Mouse (Mus musculus): ENCODE data around the gene Rptor. TPM values are rescaled to one million over a fixed set of nuclear protein-coding genes. Genes with fewer than 3 reads are reported as not detected.

Rptor gene
- polyA plus RNA-seq, 1 experiment from 2014 or later, result 13.2 TPM

- DNase-seq (ENCODE audit: low spot score), result no peak
- Histone ChIP-seq H3K9ac (ENCODE audit: low read depth, low read length) (no peak overlapping the region), H3K36me3 (ENCODE audit: control insufficient read depth, insufficient read depth, low read length) (no peaks in the 10 kb centered on the region; the same call in 1 of the 2 replicates), H3K27ac (ENCODE audit: low read depth, low read length) (no peak overlapping the region), H3K4me3 (ENCODE audit: low read depth, low read length) (no peak overlapping the region), H3K4me2 (no peak overlapping the region), H3K9me3 (ENCODE audit: control insufficient read depth, low read length) (no peaks in the 10 kb centered on the region), H3K27me3 (replicated peaks; ENCODE audit: control insufficient read depth, insufficient read depth, low read length) (no peaks in the 10 kb centered on the region), H3K4me1 (replicated peaks; ENCODE audit: control insufficient read depth, insufficient read depth, low read length) (no peaks in the 10 kb centered on the region; the same call in 1 of the 2 replicates)
- WGBS, result 87% methylated on average over 9 of the region's 9 CpGs
- ATAC-seq (replicated peaks; ENCODE audit: low FRiP score), result no peak
Observed at GRCm38 (mm10) chr11:119762911-119763310, 160.2 kb downstream of the Rptor start.

- DNase-seq (ENCODE audit: low spot score) (no peak), ATAC-seq (replicated peaks; ENCODE audit: low FRiP score) (no peak)
- Histone ChIP-seq H3K9ac (ENCODE audit: low read depth, low read length) (no peak overlapping the region), H3K27ac (ENCODE audit: low read depth, low read length) (no peak overlapping the region), H3K4me3 (ENCODE audit: low read depth, low read length) (no peak overlapping the region), H3K36me3 (ENCODE audit: control insufficient read depth, insufficient read depth, low read length) (no peaks in the 10 kb centered on the region), H3K27me3 (replicated peaks; ENCODE audit: control insufficient read depth, insufficient read depth, low read length) (no peaks in the 10 kb centered on the region), H3K9me3 (ENCODE audit: control insufficient read depth, low read length) (no peaks in the 10 kb centered on the region), H3K4me1 (replicated peaks; ENCODE audit: control insufficient read depth, insufficient read depth, low read length) (peaks cover 7% of the 10 kb centered on the region), H3K4me2 (no peak overlapping the region)
- WGBS, result 91% methylated on average over 6 of the region's 6 CpGs
Observed at GRCm38 (mm10) chr11:119766023-119766422, 163.3 kb downstream of the Rptor start.

GRCm38 (mm10) chr11:119766782-119767459 is 164.2 kb downstream of the Rptor start:
- no peaks in the 10 kb centered on the region for H3K27me3 ChIP-seq (replicated peaks; ENCODE audit: control insufficient read depth, insufficient read depth, low read length)
- H3K4me1 ChIP-seq (replicated peaks; ENCODE audit: control insufficient read depth, insufficient read depth, low read length), result peaks cover 11% of the 10 kb centered on the region
- 88% methylated on average over 5 of the region's 5 CpGs for WGBS
- H3K4me2 ChIP-seq, result no peak overlapping the region
- no peak overlapping the region for H3K4me3 ChIP-seq (ENCODE audit: low read depth, low read length)
- no peak overlapping the region for H3K27ac ChIP-seq (ENCODE audit: low read depth, low read length)
- no peaks in the 10 kb centered on the region for H3K9me3 ChIP-seq (ENCODE audit: control insufficient read depth, low read length)
- no peak overlapping the region for H3K9ac ChIP-seq (ENCODE audit: low read depth, low read length)
- DNase-seq (ENCODE audit: low spot score) (no peak), ATAC-seq (replicated peaks; ENCODE audit: low FRiP score) (no peak)
- H3K36me3 ChIP-seq (ENCODE audit: control insufficient read depth, insufficient read depth, low read length), result no peaks in the 10 kb centered on the region; the same call in 1 of the 2 replicates

- H3K4me1 ChIP-seq (replicated peaks; ENCODE audit: control insufficient read depth, insufficient read depth, low read length), result peaks cover 11% of the 10 kb centered on the region
- no peaks in the 10 kb centered on the region for H3K27me3 ChIP-seq (replicated peaks; ENCODE audit: control insufficient read depth, insufficient read depth, low read length)
- H3K9me3 ChIP-seq (ENCODE audit: control insufficient read depth, low read length), result no peaks in the 10 kb centered on the region
- no peaks in the 10 kb centered on the region; the same call in 1 of the 2 replicates for H3K36me3 ChIP-seq (ENCODE audit: control insufficient read depth, insufficient read depth, low read length)
- WGBS, result 76% methylated on average over 6 of the region's 6 CpGs
- no peak overlapping the region for H3K27ac ChIP-seq (ENCODE audit: low read depth, low read length)
- H3K9ac ChIP-seq (ENCODE audit: low read depth, low read length), result no peak overlapping the region
- DNase-seq (ENCODE audit: low spot score) (no peak), ATAC-seq (replicated peaks; ENCODE audit: low FRiP score) (no peak)
- no peak overlapping the region for H3K4me2 ChIP-seq
- H3K4me3 ChIP-seq (ENCODE audit: low read depth, low read length), result no peak overlapping the region
Observed at GRCm38 (mm10) chr11:119767525-119767924, 164.8 kb downstream of the Rptor start.

- 94% methylated on average over 4 of the region's 4 CpGs for WGBS
- Histone ChIP-seq H3K9ac (ENCODE audit: low read depth, low read length) (no peak overlapping the region), H3K4me2 (no peak overlapping the region), H3K4me3 (ENCODE audit: low read depth, low read length) (no peak overlapping the region), H3K36me3 (ENCODE audit: control insufficient read depth, insufficient read depth, low read length) (no peaks in the 10 kb centered on the region; the same call in 1 of the 2 replicates), H3K9me3 (ENCODE audit: control insufficient read depth, low read length) (no peaks in the 10 kb centered on the region), H3K27me3 (replicated peaks; ENCODE audit: control insufficient read depth, insufficient read depth, low read length) (no peaks in the 10 kb centered on the region), H3K27ac (ENCODE audit: low read depth, low read length) (no peak overlapping the region), H3K4me1 (replicated peaks; ENCODE audit: control insufficient read depth, insufficient read depth, low read length) (peaks cover 11% of the 10 kb centered on the region)
- ATAC-seq (replicated peaks; ENCODE audit: low FRiP score) (no peak), DNase-seq (ENCODE audit: low spot score) (no peak)
Observed at GRCm38 (mm10) chr11:119768511-119768910, 165.8 kb downstream of the Rptor start.

- H3K4me3 ChIP-seq (ENCODE audit: low read depth, low read length), result no peak overlapping the region
- no peak overlapping the region for H3K4me2 ChIP-seq
- ATAC-seq (replicated peaks; ENCODE audit: low FRiP score) (no peak), DNase-seq (ENCODE audit: low spot score) (no peak)
- peaks cover 11% of the 10 kb centered on the region for H3K4me1 ChIP-seq (replicated peaks; ENCODE audit: control insufficient read depth, insufficient read depth, low read length)
- 82% methylated on average over 4 of the region's 4 CpGs for whole genome bisulfite sequencing
- no peak overlapping the region for H3K27ac ChIP-seq (ENCODE audit: low read depth, low read length)
- no peaks in the 10 kb centered on the region for H3K27me3 ChIP-seq (replicated peaks; ENCODE audit: control insufficient read depth, insufficient read depth, low read length)
- H3K36me3 ChIP-seq (ENCODE audit: control insufficient read depth, insufficient read depth, low read length), result no peaks in the 10 kb centered on the region; the same call in 1 of the 2 replicates
- H3K9me3 ChIP-seq (ENCODE audit: control insufficient read depth, low read length), result no peaks in the 10 kb centered on the region
- no peak overlapping the region for H3K9ac ChIP-seq (ENCODE audit: low read depth, low read length)
Observed at GRCm38 (mm10) chr11:119769666-119770065, 167.0 kb downstream of the Rptor start.

GRCm38 (mm10) chr11:119770985-119771384 is 168.3 kb downstream of the Rptor start:
- H3K27me3 ChIP-seq (replicated peaks; ENCODE audit: control insufficient read depth, insufficient read depth, low read length), result no peaks in the 10 kb centered on the region
- H3K4me3 ChIP-seq (ENCODE audit: low read depth, low read length), result no peak overlapping the region
- peaks cover 6% of the 10 kb centered on the region for H3K9me3 ChIP-seq (ENCODE audit: control insufficient read depth, low read length)
- no peak for DNase-seq (ENCODE audit: low spot score)
- H3K4me1 ChIP-seq (replicated peaks; ENCODE audit: control insufficient read depth, insufficient read depth, low read length), result peaks cover 11% of the 10 kb centered on the region
- no peak overlapping the region for H3K4me2 ChIP-seq
- 60% methylated on average over 4 of the region's 4 CpGs for WGBS
- peak; percentile 81 for ATAC-seq (replicated peaks; ENCODE audit: low FRiP score)
- no peak overlapping the region for H3K27ac ChIP-seq (ENCODE audit: low read depth, low read length)
- no peak overlapping the region for H3K9ac ChIP-seq (ENCODE audit: low read depth, low read length)
- H3K36me3 ChIP-seq (ENCODE audit: control insufficient read depth, insufficient read depth, low read length), result peaks cover 2% of the 10 kb centered on the region; the same call in 1 of the 2 replicates

- Histone ChIP-seq H3K4me3 (ENCODE audit: low read depth, low read length) (no peak overlapping the region), H3K9ac (ENCODE audit: low read depth, low read length) (no peak overlapping the region), H3K4me1 (replicated peaks; ENCODE audit: control insufficient read depth, insufficient read depth, low read length) (peaks cover 11% of the 10 kb centered on the region), H3K36me3 (ENCODE audit: control insufficient read depth, insufficient read depth, low read length) (peaks cover 2% of the 10 kb centered on the region; the same call in 1 of the 2 replicates), H3K27ac (ENCODE audit: low read depth, low read length) (no peak overlapping the region), H3K27me3 (replicated peaks; ENCODE audit: control insufficient read depth, insufficient read depth, low read length) (no peaks in the 10 kb centered on the region), H3K4me2 (no peak overlapping the region), H3K9me3 (ENCODE audit: control insufficient read depth, low read length) (peaks cover 6% of the 10 kb centered on the region)
- DNase-seq (ENCODE audit: low spot score), result no peak
- ATAC-seq (replicated peaks; ENCODE audit: low FRiP score), result no peak
- WGBS, result 78% methylated on average over 3 of the region's 3 CpGs
Observed at GRCm38 (mm10) chr11:119772896-119773295, 170.2 kb downstream of the Rptor start.

Data from liver, embryonic 11.5 days (tissue).